ENCODE assay signal across 9 mouse cellular contexts in genomic region chr15:96488941-96489786, GRCm38 (mm10). TPM values are rescaled to one million over a fixed set of nuclear protein-coding genes. Genes with fewer than 3 reads are reported as not detected.
A peak's percentile ranks its signal among the peaks of the same experiment; 100 is the strongest.
DNase-seq lines count a peak whose midpoint lies in the region; ATAC-seq and TF ChIP-seq lines count a peak whose summit lies in the region.
"Had no signal": no experiment of that assay in that cellular context is flagged by ENCODE, and none has a peak within 500 bp of the region (broad histone marks: within the 10 kb centered on the region; RNA-seq: fewer than 3 reads in every experiment).

No protein-coding gene starts in this region.

- TF ChIP-seq POLR2A in cortical plate, adult 2 months (IDR thresholded peaks at IDR 0.05; ENCODE audit: extremely low read depth, insufficient read depth, low read length) = no peak

- no peaks in the 10 kb centered on the region for H3K9me3 ChIP-seq in limb, embryonic 13.5 days
- no peaks in the 10 kb centered on the region for H3K9me3 ChIP-seq in neural tube, embryonic 11.5 days (ENCODE audit: control insufficient read depth, low read length)

- H3K4me3 ChIP-seq in cortical plate, adult 2 months (ENCODE audit: insufficient read depth, low read length) = no peak overlapping the region
- peak overlapping the region; percentile 13 for H3K4me3 ChIP-seq in limb, embryonic 13.5 days
- H3K4me3 ChIP-seq in neural tube, embryonic 11.5 days (ENCODE audit: low read depth, low read length) = no peak overlapping the region

- H3K27me3 ChIP-seq in limb, embryonic 13.5 days = no peaks in the 10 kb centered on the region
- H3K27me3 ChIP-seq in neural tube, embryonic 11.5 days (ENCODE audit: control insufficient read depth, insufficient read depth, low read length) = no peaks in the 10 kb centered on the region

- no peak overlapping the region for H3K27ac ChIP-seq in cortical plate, adult 2 months (ENCODE audit: insufficient read depth, low read length)
- no peak overlapping the region for H3K27ac ChIP-seq in limb, embryonic 13.5 days
- H3K27ac ChIP-seq in neural tube, embryonic 11.5 days (ENCODE audit: low read depth, low read length) = no peak overlapping the region
- H3K27ac ChIP-seq: macrophage had no signal

- H3K4me2 ChIP-seq in limb, embryonic 13.5 days (replicated peaks) = peak overlapping the region; percentile 53
- peak overlapping the region; percentile 6; the same call in 1 of the 2 replicates for H3K4me2 ChIP-seq in neural tube, embryonic 11.5 days (ENCODE audit: low read depth)

- 20% methylated on average over 20 of the region's 20 CpGs for WGBS in limb, embryonic 13.5 days
- 29% methylated on average over 20 of the region's 20 CpGs for WGBS in neural tube, embryonic 11.5 days

- peak; percentile 31; the same call in 1 of the 2 replicates for TF ChIP-seq CTCF in cortical plate, adult 2 months (IDR thresholded peaks at IDR 0.05; ENCODE audit: extremely low read depth, insufficient read depth, low read length)

- no peaks in the 10 kb centered on the region for H3K36me3 ChIP-seq in limb, embryonic 13.5 days
- no peaks in the 10 kb centered on the region for H3K36me3 ChIP-seq in neural tube, embryonic 11.5 days (ENCODE audit: control insufficient read depth, insufficient read depth, low read length)

- ATAC-seq in granulocyte monocyte progenitor cell, adult 5-6 weeks (replicated peaks; ENCODE audit: poor library complexity, severe bottlenecking) = peak; percentile 90
- ATAC-seq in limb, embryonic 13.5 days (ENCODE audit: low FRiP score, low read depth) = peak; percentile 38; the same call in 1 of the 2 replicates
- peak; percentile 60; the same call in 1 of the 2 replicates for ATAC-seq in neural tube, embryonic 11.5 days (ENCODE audit: insufficient read depth, low FRiP score, low TSS enrichment)

- peak; percentile 41 for DNase-seq in thymus, postnatal 14 days
- DNase-seq in thymus, postnatal 0 days (ENCODE audit: low spot score) = no peak
- peak; percentile 60 for DNase-seq in neural tube, embryonic 11.5 days (ENCODE audit: low spot score)
- DNase-seq in adrenal gland, postnatal 36 days = no peak
- no peak for DNase-seq in layer of hippocampus, adult 11-12 months (ENCODE audit: low spot score)

- H3K4me1 ChIP-seq in cortical plate, adult 2 months (ENCODE audit: control insufficient read depth, insufficient read depth, low read length) = peaks cover 2% of the 10 kb centered on the region; the same call in 1 of the 2 replicates
- H3K4me1 ChIP-seq in limb, embryonic 13.5 days = peaks cover 40% of the 10 kb centered on the region
- peaks cover 3% of the 10 kb centered on the region; the same call in 1 of the 2 replicates for H3K4me1 ChIP-seq in neural tube, embryonic 11.5 days (ENCODE audit: control insufficient read depth, insufficient read depth, low read length)

- H3K9ac ChIP-seq in limb, embryonic 13.5 days = no peak overlapping the region
- no peak overlapping the region for H3K9ac ChIP-seq in neural tube, embryonic 11.5 days (ENCODE audit: low read length)

RNA-seq across cellular contexts. Expression of gene Scaf11, which starts 28.5 kb away (rescaled TPM):
- polyA plus RNA-seq in thymus, postnatal 0 days (2015; fragmentation: Nextera tagmentation; extraction: Ambion mirVana) = 70.8 and 88.6 TPM in 2 replicates
- polyA plus RNA-seq in cortical plate, adult 2 months (2012; rRNA removed) = 26.9 and 28.2 TPM in 2 replicates
- total RNA-seq in granulocyte monocyte progenitor cell, adult 5-6 weeks (2014; fragmentation: Nextera tagmentation) = 88.4 and 105 TPM in 2 replicates
- 126 and 137 TPM in 2 replicates for total RNA-seq in granulocyte monocyte progenitor cell, adult 5-6 weeks (2017)
- 112 and 116 TPM in 2 replicates for polyA plus RNA-seq in limb, embryonic 13.5 days (2015; fragmentation: Nextera tagmentation; extraction: Ambion mirVana)
- polyA plus RNA-seq in neural tube, embryonic 11.5 days (2014; fragmentation: Nextera tagmentation; extraction: Ambion mirVana) = 96.8 and 99.7 TPM in 2 replicates
- 10 to 100 TPM; 69.9 to 90.3 TPM for total RNA-seq in adrenal gland, postnatal 36 days (2021)

Comparison
In these comparisons a context has a peak if more than half of its experiments do, and no peak if none do; other contexts are left out.
1. DNase-seq: peak in thymus, postnatal 14 days (single experiment) and neural tube, embryonic 11.5 days (single experiment); none in thymus, postnatal 0 days (single experiment), adrenal gland, postnatal 36 days (0 of 2) and layer of hippocampus, adult 11-12 months (single experiment).
2. ATAC-seq: peak in every context shown above with its lines; median percentile 90 in granulocyte monocyte progenitor cell, adult 5-6 weeks; 60 in neural tube, embryonic 11.5 days; 38 in limb, embryonic 13.5 days.